Mouse (Mus musculus): ENCODE results near the gene Gse1. TPM values are rescaled to one million over a fixed set of nuclear protein-coding genes. Genes with fewer than 3 reads are reported as not detected.

The Gse1 gene
- polyA plus RNA-seq, 1 experiment = 14.8 TPM

GRCm38 (mm10) chr8:120413626-120413988, 185.4 kb downstream of the Gse1 start:
- no peak for DNase-seq
- Histone ChIP-seq H3K4me1 (ENCODE audit: control insufficient read depth, insufficient read depth, low read length) (no peaks in the 10 kb centered on the region), H3K27ac (ENCODE audit: insufficient read depth, low read depth, low read length) (no peak overlapping the region), H3K36me3 (ENCODE audit: control insufficient read depth, insufficient read depth, low read length) (no peaks in the 10 kb centered on the region), H3K27me3 (replicated peaks; ENCODE audit: control insufficient read depth, insufficient read depth, low read length) (no peaks in the 10 kb centered on the region), H3K4me3 (ENCODE audit: insufficient read depth, low read depth, low read length) (no peak overlapping the region)
- WGBS = 94% methylated on average over 6 of the region's 6 CpGs
- TF ChIP-seq CTCF (conservative IDR thresholded peaks at IDR 0.05; ENCODE audit: insufficient read depth, insufficient read length, low read depth, low read length) (no peak), POLR2A (IDR thresholded peaks at IDR 0.05; ENCODE audit: low read depth, low read length) (no peak)

- no peaks in the 10 kb centered on the region for H3K4me1 ChIP-seq (ENCODE audit: control insufficient read depth, insufficient read depth, low read length)
- H3K4me3 ChIP-seq (ENCODE audit: insufficient read depth, low read depth, low read length) = no peak overlapping the region
- H3K27ac ChIP-seq (ENCODE audit: insufficient read depth, low read depth, low read length) = no peak overlapping the region
- no peaks in the 10 kb centered on the region for H3K27me3 ChIP-seq (replicated peaks; ENCODE audit: control insufficient read depth, insufficient read depth, low read length)
- TF ChIP-seq CTCF (conservative IDR thresholded peaks at IDR 0.05; ENCODE audit: insufficient read depth, insufficient read length, low read depth, low read length) (no peak), POLR2A (IDR thresholded peaks at IDR 0.05; ENCODE audit: low read depth, low read length) (no peak)
- no peak for DNase-seq
- 92% methylated on average over 4 of the region's 4 CpGs for WGBS
- H3K36me3 ChIP-seq (ENCODE audit: control insufficient read depth, insufficient read depth, low read length) = no peaks in the 10 kb centered on the region
Measured at GRCm38 (mm10) chr8:120414216-120414615, 186.0 kb downstream of the Gse1 start.

- no peaks in the 10 kb centered on the region for H3K4me1 ChIP-seq (ENCODE audit: control insufficient read depth, insufficient read depth, low read length)
- TF ChIP-seq CTCF (conservative IDR thresholded peaks at IDR 0.05; ENCODE audit: insufficient read depth, insufficient read length, low read depth, low read length) (no peak), POLR2A (IDR thresholded peaks at IDR 0.05; ENCODE audit: low read depth, low read length) (no peak)
- no peak for DNase-seq
- H3K4me3 ChIP-seq (ENCODE audit: insufficient read depth, low read depth, low read length) = no peak overlapping the region
- H3K36me3 ChIP-seq (ENCODE audit: control insufficient read depth, insufficient read depth, low read length) = no peaks in the 10 kb centered on the region
- WGBS = 81% methylated on average over 9 of the region's 11 CpGs
- H3K27ac ChIP-seq (ENCODE audit: insufficient read depth, low read depth, low read length) = no peak overlapping the region
- no peaks in the 10 kb centered on the region for H3K27me3 ChIP-seq (replicated peaks; ENCODE audit: control insufficient read depth, insufficient read depth, low read length)
Measured at GRCm38 (mm10) chr8:120415474-120415873, 187.2 kb downstream of the Gse1 start.

- Histone ChIP-seq H3K27me3 (replicated peaks; ENCODE audit: control insufficient read depth, insufficient read depth, low read length) (no peaks in the 10 kb centered on the region), H3K27ac (ENCODE audit: insufficient read depth, low read depth, low read length) (peak overlapping the region; percentile 76), H3K4me3 (ENCODE audit: insufficient read depth, low read depth, low read length) (no peak overlapping the region), H3K36me3 (ENCODE audit: control insufficient read depth, insufficient read depth, low read length) (no peaks in the 10 kb centered on the region), H3K4me1 (ENCODE audit: control insufficient read depth, insufficient read depth, low read length) (no peaks in the 10 kb centered on the region)
- peak; percentile 51 for DNase-seq
- whole genome bisulfite sequencing = 25% methylated on average over 8 of the region's 8 CpGs
- no peak for TF ChIP-seq POLR2A (IDR thresholded peaks at IDR 0.05; ENCODE audit: low read depth, low read length)
- TF ChIP-seq CTCF (conservative IDR thresholded peaks at IDR 0.05; ENCODE audit: insufficient read depth, insufficient read length, low read depth, low read length) = no peak
Measured at GRCm38 (mm10) chr8:120416173-120416521, 187.9 kb downstream of the Gse1 start.

GRCm38 (mm10) chr8:120416522-120417394, 188.5 kb downstream of the Gse1 start:
- 17% methylated on average over 33 of the region's 33 CpGs for WGBS
- TF ChIP-seq CTCF (conservative IDR thresholded peaks at IDR 0.05; ENCODE audit: insufficient read depth, insufficient read length, low read depth, low read length) = peak; percentile 43; the same call in 1 of the 2 replicates
- no peak for TF ChIP-seq POLR2A (IDR thresholded peaks at IDR 0.05; ENCODE audit: low read depth, low read length)
- Histone ChIP-seq H3K4me3 (ENCODE audit: insufficient read depth, low read depth, low read length) (no peak overlapping the region), H3K27me3 (replicated peaks; ENCODE audit: control insufficient read depth, insufficient read depth, low read length) (no peaks in the 10 kb centered on the region), H3K36me3 (ENCODE audit: control insufficient read depth, insufficient read depth, low read length) (no peaks in the 10 kb centered on the region), H3K27ac (ENCODE audit: insufficient read depth, low read depth, low read length) (peak overlapping the region; percentile 76), H3K4me1 (ENCODE audit: control insufficient read depth, insufficient read depth, low read length) (no peaks in the 10 kb centered on the region)
- peak; percentile 94 for DNase-seq

- peak; percentile 51 for DNase-seq
- no peaks in the 10 kb centered on the region for H3K4me1 ChIP-seq (ENCODE audit: control insufficient read depth, insufficient read depth, low read length)
- 37% methylated on average over 5 of the region's 5 CpGs for WGBS
- H3K27ac ChIP-seq (ENCODE audit: insufficient read depth, low read depth, low read length) = no peak overlapping the region
- no peaks in the 10 kb centered on the region for H3K27me3 ChIP-seq (replicated peaks; ENCODE audit: control insufficient read depth, insufficient read depth, low read length)
- H3K4me3 ChIP-seq (ENCODE audit: insufficient read depth, low read depth, low read length) = no peak overlapping the region
- no peak for TF ChIP-seq POLR2A (IDR thresholded peaks at IDR 0.05; ENCODE audit: low read depth, low read length)
- no peak for TF ChIP-seq CTCF (conservative IDR thresholded peaks at IDR 0.05; ENCODE audit: insufficient read depth, insufficient read length, low read depth, low read length)
- H3K36me3 ChIP-seq (ENCODE audit: control insufficient read depth, insufficient read depth, low read length) = no peaks in the 10 kb centered on the region
Measured at GRCm38 (mm10) chr8:120418188-120418587, 189.9 kb downstream of the Gse1 start.

GRCm38 (mm10) chr8:120419675-120420074, 191.4 kb downstream of the Gse1 start:
- H3K4me3 ChIP-seq (ENCODE audit: insufficient read depth, low read depth, low read length) = no peak overlapping the region
- no peaks in the 10 kb centered on the region for H3K36me3 ChIP-seq (ENCODE audit: control insufficient read depth, insufficient read depth, low read length)
- H3K4me1 ChIP-seq (ENCODE audit: control insufficient read depth, insufficient read depth, low read length) = no peaks in the 10 kb centered on the region
- 90% methylated on average over 9 of the region's 9 CpGs for WGBS
- H3K27ac ChIP-seq (ENCODE audit: insufficient read depth, low read depth, low read length) = no peak overlapping the region
- no peaks in the 10 kb centered on the region for H3K27me3 ChIP-seq (replicated peaks; ENCODE audit: control insufficient read depth, insufficient read depth, low read length)
- DNase-seq = no peak
- no peak for TF ChIP-seq CTCF (conservative IDR thresholded peaks at IDR 0.05; ENCODE audit: insufficient read depth, insufficient read length, low read depth, low read length)
- no peak for TF ChIP-seq POLR2A (IDR thresholded peaks at IDR 0.05; ENCODE audit: low read depth, low read length)

All from kidney, adult 2 months (tissue).